Mouse (Mus musculus) bone marrow macrophage, adult 2 months (primary cell): Measurements from ENCODE around the gene Mfsd6. TPM values are rescaled to one million over a fixed set of nuclear protein-coding genes. Genes with fewer than 3 reads are reported as not detected.

Experiments
- H3K27ac ChIP-seq: 2 replicates; pipeline ENCODE4 v1.5.1; 2012; ENCODE audit warnings: low read depth, low read length; ENCODE audit not compliant: insufficient read depth
- H3K4me1 ChIP-seq: 2 replicates; pipeline ENCODE4 v1.6.1; 2012; ENCODE audit warnings: low read length; ENCODE audit not compliant: control insufficient read depth, insufficient read depth
- H3K4me3 ChIP-seq: 2 replicates; pipeline ENCODE4 v1.5.1; 2012; ENCODE audit warnings: mild to moderate bottlenecking, low read length, moderate library complexity; ENCODE audit not compliant: insufficient read depth
- CTCF ChIP-seq: IDR thresholded peaks from 2 replicates; pipeline ENCODE4 v1.5.1; 2012; ENCODE audit warnings: low read depth, mild to moderate bottlenecking, low read length, moderate library complexity
- POLR2A ChIP-seq: IDR thresholded peaks from 2 replicates; pipeline ENCODE4 v1.6.1; 2012; ENCODE audit warnings: mild to moderate bottlenecking, low read depth, low read length, borderline replicate concordance
- polyA plus RNA-seq: library from polyadenylated mRNA; stranded (reverse); fragments of >200 nt; gene quantifications from 2 replicates; pipeline ENCODE4 v1.2.4, GENCODE M21; 2012; ENCODE audit not compliant: missing spikeins, insufficient read depth, insufficient read length

Gene Mfsd6
- polyA plus RNA-seq, 1 experiment = 44.1 TPM

GRCm38 (mm10) chr1:52742567-52742966 is 15.3 kb upstream of the Mfsd6 start:
- Histone ChIP-seq H3K4me3 (no peak overlapping the region), H3K4me1 (no peaks in the 10 kb centered on the region), H3K27ac (no peak overlapping the region)
- TF ChIP-seq CTCF (no peak), POLR2A (no peak)

- no peak for TF ChIP-seq POLR2A
- no peak for TF ChIP-seq CTCF
- Histone ChIP-seq H3K27ac (peak overlapping the region; percentile 39; the same call in 1 of the 2 replicates), H3K4me1 (peaks cover 24% of the 10 kb centered on the region), H3K4me3 (no peak overlapping the region)
Measured at GRCm38 (mm10) chr1:52734208-52734607, 6.9 kb upstream of the Mfsd6 start.

- peaks cover 45% of the 10 kb centered on the region for H3K4me1 ChIP-seq
- TF ChIP-seq POLR2A (no peak), CTCF (no peak)
- no peak overlapping the region for H3K27ac ChIP-seq
- H3K4me3 ChIP-seq = no peak overlapping the region
Measured at GRCm38 (mm10) chr1:52730258-52730657, 3.0 kb upstream of the Mfsd6 start.

GRCm38 (mm10) chr1:52728857-52729489 is 1.7 kb upstream of the Mfsd6 start:
- no peak for TF ChIP-seq POLR2A
- TF ChIP-seq CTCF = no peak

DNA sequence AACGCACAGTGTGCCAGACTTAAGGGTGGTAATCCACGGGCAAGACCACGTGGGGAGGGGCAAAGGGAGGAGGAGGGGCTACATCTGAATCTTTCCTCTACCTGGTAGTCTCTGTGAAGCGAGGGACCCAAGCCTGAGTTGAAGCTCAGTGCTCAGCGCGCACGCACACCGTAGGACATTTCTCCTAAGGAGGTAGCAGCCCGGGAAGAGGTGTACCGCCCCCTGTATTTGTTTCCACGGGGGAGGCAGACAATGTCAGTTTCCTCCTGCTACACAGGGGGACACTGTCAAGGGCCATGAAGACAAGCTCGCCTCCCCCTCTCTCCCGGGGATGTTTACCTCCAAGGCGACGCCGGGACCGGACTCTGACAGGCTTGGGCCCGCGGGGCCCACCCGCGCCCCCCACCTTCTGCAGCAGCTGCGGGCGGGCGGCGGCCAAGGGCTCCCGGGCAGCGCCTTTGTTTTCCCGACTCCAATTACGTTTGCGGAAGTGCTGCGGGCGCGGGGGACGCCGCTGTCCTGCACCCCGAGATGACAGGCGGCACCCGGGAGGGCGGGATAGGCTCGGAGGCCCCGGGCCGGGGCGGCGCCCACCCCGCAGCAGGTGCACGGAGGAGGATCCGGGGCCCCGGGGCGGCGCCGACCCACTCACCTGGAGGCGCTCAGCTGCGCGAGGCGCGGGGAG is 749 bp downstream of the Mfsd6 start:
- TF ChIP-seq CTCF (no peak), POLR2A (no peak)
- Histone ChIP-seq H3K27ac (no peak overlapping the region), H3K4me3 (peak overlapping the region; percentile 83), H3K4me1 (peaks cover 51% of the 10 kb centered on the region)

More at GRCm38 (mm10) chr1:52728857-52729489, 1.7 kb upstream of the Mfsd6 start:
- peaks cover 40% of the 10 kb centered on the region for H3K4me1 ChIP-seq
- no peak overlapping the region for H3K4me3 ChIP-seq
- no peak overlapping the region for H3K27ac ChIP-seq

DNA sequence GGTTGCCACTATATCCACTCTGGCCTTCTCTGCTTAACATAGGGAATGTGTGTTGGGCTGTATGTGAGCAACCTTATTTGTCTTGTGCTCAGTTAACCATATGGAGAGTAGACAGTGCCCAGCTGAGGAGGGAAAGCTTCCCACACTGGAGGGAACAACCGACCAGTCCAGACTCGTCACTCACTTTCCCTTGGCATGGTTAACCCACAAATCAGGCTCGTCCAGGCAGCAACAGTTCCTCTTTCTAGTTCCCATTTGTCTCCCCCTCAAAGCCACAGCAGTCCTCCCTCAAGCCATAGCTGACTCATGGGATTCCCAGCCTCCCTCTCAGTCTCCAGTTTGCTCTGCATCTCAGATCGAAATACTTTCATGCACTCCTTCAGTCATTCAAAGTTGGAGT is 4.7 kb downstream of the Mfsd6 start:
- no peak overlapping the region; the same call in 1 of the 2 replicates for H3K27ac ChIP-seq
- H3K4me1 ChIP-seq = peaks cover 24% of the 10 kb centered on the region
- no peak overlapping the region for H3K4me3 ChIP-seq
- no peak for TF ChIP-seq CTCF
- no peak for TF ChIP-seq POLR2A

- Histone ChIP-seq H3K4me1 (peaks cover 21% of the 10 kb centered on the region), H3K4me3 (no peak overlapping the region), H3K27ac (no peak overlapping the region)
- TF ChIP-seq CTCF (no peak), POLR2A (no peak)
Measured at GRCm38 (mm10) chr1:52719096-52719495, 8.2 kb downstream of the Mfsd6 start.

- TF ChIP-seq POLR2A (no peak), CTCF (no peak)
- H3K27ac ChIP-seq = no peak overlapping the region
- H3K4me3 ChIP-seq = no peak overlapping the region
- H3K4me1 ChIP-seq = peaks cover 16% of the 10 kb centered on the region
Measured at GRCm38 (mm10) chr1:52718068-52718748, 9.1 kb downstream of the Mfsd6 start.

DNA sequence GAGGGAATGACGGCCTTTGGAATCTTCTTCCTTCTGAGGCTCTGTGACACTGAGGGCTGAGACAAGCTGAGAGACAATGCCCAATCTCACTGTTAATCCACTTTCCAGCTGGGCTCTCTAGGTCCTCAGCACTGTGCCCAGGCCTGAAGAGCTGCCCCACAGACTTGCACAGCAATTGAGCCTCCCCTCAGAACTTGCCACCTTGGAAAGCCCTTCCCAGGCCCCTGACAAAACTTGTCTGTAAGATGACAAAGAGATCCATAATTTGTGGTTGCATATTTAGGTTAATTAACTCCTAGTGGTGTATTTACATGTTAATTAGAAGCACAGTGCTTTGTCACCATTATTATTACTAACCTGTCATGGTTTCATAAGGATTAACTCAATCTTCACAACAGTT is 12.8 kb downstream of the Mfsd6 start:
- peaks cover 13% of the 10 kb centered on the region for H3K4me1 ChIP-seq
- TF ChIP-seq POLR2A (no peak), CTCF (no peak)
- H3K4me3 ChIP-seq = no peak overlapping the region
- no peak overlapping the region for H3K27ac ChIP-seq

- peaks cover 13% of the 10 kb centered on the region for H3K4me1 ChIP-seq
- H3K27ac ChIP-seq = no peak overlapping the region
- H3K4me3 ChIP-seq = no peak overlapping the region
- TF ChIP-seq POLR2A = no peak
- no peak for TF ChIP-seq CTCF
Measured at GRCm38 (mm10) chr1:52714021-52714420, 13.2 kb downstream of the Mfsd6 start.
